Mouse (Mus musculus) E14TG2a.4 (cell line): ENCODE results near the gene Hspbp1.

ENCODE experiments used
- CTCF ChIP-seq: conservative IDR thresholded peaks from 2 replicates; pipeline ENCODE4 v1.5.1; 2014; ENCODE audit warnings: low read length
- NANOG ChIP-seq: IDR thresholded peaks from 2 replicates; pipeline ENCODE4 v1.6.1; 2014; ENCODE audit warnings: borderline replicate concordance, low read length, mixed read lengths
- POU5F1 ChIP-seq: IDR thresholded peaks from 2 replicates; pipeline ENCODE4 v1.6.1; 2014; ENCODE audit warnings: low read length, borderline replicate concordance

- TF ChIP-seq CTCF (no peak), POU5F1 (no peak), NANOG (no peak)
These were observed 39.5 kb upstream of the Hspbp1 start for GRCm38 (mm10) chr7:4724359-4724758.
